Mouse (Mus musculus) CH12.LX (cell line): ENCODE measurements around the gene Spata20.

Experiments
- CHD2 ChIP-seq: IDR thresholded peaks from 2 replicates; pipeline ENCODE4 v1.6.1; 2011; ENCODE audit warnings: low read length, improper control_type of control experiment
- CTCF ChIP-seq, 2 experiments: IDR thresholded peaks in 1 of 2; conservative IDR thresholded peaks in 1 of 2; 2 replicates each; pipeline ENCODE4 v1.5.1; 2011 to 2012; ENCODE audit warnings: low read depth in 2 of 2, low read length in 2 of 2, improper control_type of control experiment in 1 of 2, inconsistent platforms in 1 of 2, mild to moderate bottlenecking in 1 of 2, moderate library complexity in 1 of 2
- ELF1 ChIP-seq: IDR thresholded peaks from 2 replicates; pipeline ENCODE4 v1.6.1; 2014; ENCODE audit warnings: low read depth, mild to moderate bottlenecking, inconsistent platforms, low read length, improper control_type of control experiment
- ETS1 ChIP-seq: conservative IDR thresholded peaks from 2 replicates; pipeline ENCODE4 v1.6.1; 2012; ENCODE audit warnings: low read depth, mild to moderate bottlenecking, inconsistent platforms, low read length, improper control_type of control experiment, moderate library complexity
- HCFC1 ChIP-seq: IDR thresholded peaks from 2 replicates; pipeline ENCODE4 v1.6.1; 2012; ENCODE audit warnings: low read depth, mild to moderate bottlenecking, inconsistent platforms, low read length, improper control_type of control experiment
- KAT2A ChIP-seq: IDR thresholded peaks from 2 replicates; pipeline ENCODE4 v1.6.1; 2012; ENCODE audit warnings: low read length, improper control_type of control experiment, inconsistent platforms; ENCODE audit not compliant: insufficient replicate concordance
- MAX ChIP-seq: IDR thresholded peaks from 2 replicates; pipeline ENCODE4 v1.6.1; 2011; ENCODE audit warnings: low read length, improper control_type of control experiment
- MEF2A ChIP-seq: IDR thresholded peaks from 2 replicates; pipeline ENCODE4 v1.6.1; 2014; ENCODE audit warnings: low read depth, mild to moderate bottlenecking, inconsistent platforms, low read length, improper control_type of control experiment, borderline replicate concordance
- POLR2A ChIP-seq: IDR thresholded peaks from 2 replicates; pipeline ENCODE4 v1.6.1; 2011; ENCODE audit warnings: low read depth, mild to moderate bottlenecking, improper control_type of control experiment, low read length
- SMC3 ChIP-seq: IDR thresholded peaks from 2 replicates; pipeline ENCODE4 v1.6.1; 2011; ENCODE audit warnings: low read depth, low read length, improper control_type of control experiment
- USF1 ChIP-seq: IDR thresholded peaks from 2 replicates; pipeline ENCODE4 v1.6.1; 2014; ENCODE audit warnings: low read depth, mild to moderate bottlenecking, inconsistent platforms, low read length, improper control_type of control experiment

- TF ChIP-seq POLR2A, result no peak
- no peak for TF ChIP-seq HCFC1
- no peak for TF ChIP-seq KAT2A
- TF ChIP-seq MEF2A, result no peak
- TF ChIP-seq CTCF (conservative IDR thresholded peaks at IDR 0.05 in 1 of 2, IDR thresholded peaks at IDR 0.05 in 1 of 2; ENCODE audit: low read depth in 2 of 2, low read length in 2 of 2), result no peak
- no peak for TF ChIP-seq ETS1
- TF ChIP-seq USF1, result no peak
- TF ChIP-seq MAX, result no peak
- no peak for TF ChIP-seq SMC3
- TF ChIP-seq ELF1, result no peak
- no peak for TF ChIP-seq CHD2
These were observed 47.2 kb upstream of the Spata20 start for GRCm38 (mm10) chr11:94533171-94533570.
